Mouse (Mus musculus): ENCODE results near the gene Gm45808. TPM values are rescaled to one million over a fixed set of nuclear protein-coding genes. Genes with fewer than 3 reads are reported as not detected.
"Not testable (repeated sequence)": the region's sequence is repeated elsewhere in the genome, so short reads cannot be mapped to it uniquely, and the experiment has no call there.

The Gm45808 gene
- total RNA-seq (2022), result 1 to 10 TPM in 3 of 4 experiments, not detected in 1; 1.9 to 3.2 (median 2.9) TPM

DNA sequence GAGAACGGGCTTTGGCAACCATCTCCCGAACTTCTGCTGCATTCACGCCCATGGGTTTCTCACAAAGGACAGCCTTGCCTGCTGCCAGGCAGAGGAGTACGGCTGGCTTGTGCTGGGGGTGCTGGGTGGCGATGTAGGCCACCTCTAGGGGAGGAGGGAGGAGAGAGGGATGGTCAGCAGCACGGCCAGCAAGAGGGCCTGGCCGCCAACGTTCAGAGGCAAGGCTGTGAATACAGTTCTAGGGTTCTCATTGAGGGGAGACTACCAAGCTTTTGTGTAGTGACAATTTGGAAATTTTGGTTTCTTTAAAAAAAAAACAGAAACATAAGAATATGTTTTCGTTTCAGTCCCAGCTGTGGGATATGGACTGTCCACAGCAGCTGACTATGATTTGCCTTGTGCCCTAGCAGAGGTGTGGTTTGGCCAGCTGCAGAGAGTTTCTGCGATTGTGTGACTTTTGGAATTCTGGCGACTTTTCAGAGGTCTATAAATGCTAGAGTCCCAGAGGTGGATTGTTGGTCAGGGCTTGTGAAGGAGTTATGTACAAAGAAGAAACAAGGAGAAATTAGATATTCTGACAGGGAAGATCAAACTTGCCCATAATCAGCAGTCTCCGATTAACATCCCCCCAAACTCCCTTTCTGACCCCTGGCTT lies at the start of gene Gm45808:
TSS of gene Gm45808 (minus strand) at position 51 of the 655 bp plus-strand sequence.
- DNase-seq (ENCODE audit: low spot score in 2 of 2), result no peak

- DNase-seq (ENCODE audit: low spot score in 2 of 2), result no peak
Measured at GRCm38 (mm10) chr7:45535676-45536075, 49.1 kb upstream of the Gm45808 start.

- DNase-seq (ENCODE audit: low spot score in 2 of 2), result no peak
Measured at GRCm38 (mm10) chr7:45530643-45531042, 44.0 kb upstream of the Gm45808 start.

DNA sequence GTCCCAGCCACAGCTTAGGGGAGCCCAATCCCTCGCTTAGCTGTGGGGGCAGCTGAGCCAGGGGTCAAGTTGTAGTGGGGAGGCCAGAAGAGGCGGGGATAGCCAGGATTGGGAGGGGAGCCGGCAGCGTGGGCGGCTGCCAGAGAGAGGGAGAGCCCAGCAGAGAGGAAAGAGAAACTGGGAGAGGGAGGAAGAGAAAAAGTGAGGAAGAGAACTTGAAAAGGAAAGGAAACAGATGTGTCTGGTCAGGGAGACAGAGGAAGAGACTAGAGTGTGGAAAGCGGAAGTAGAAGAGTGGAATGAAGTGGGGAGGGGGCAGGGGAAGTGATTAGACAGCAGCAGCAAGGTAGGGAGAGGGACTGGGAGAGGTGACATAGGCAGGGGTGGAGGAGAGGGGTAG lies 42.9 kb upstream of the Gm45808 start:
- no peak for DNase-seq (ENCODE audit: low spot score in 2 of 2)

GRCm38 (mm10) chr7:45527169-45527568 lies 40.6 kb upstream of the Gm45808 start:
- not testable (repeated sequence) for DNase-seq (ENCODE audit: low spot score in 2 of 2)

DNA sequence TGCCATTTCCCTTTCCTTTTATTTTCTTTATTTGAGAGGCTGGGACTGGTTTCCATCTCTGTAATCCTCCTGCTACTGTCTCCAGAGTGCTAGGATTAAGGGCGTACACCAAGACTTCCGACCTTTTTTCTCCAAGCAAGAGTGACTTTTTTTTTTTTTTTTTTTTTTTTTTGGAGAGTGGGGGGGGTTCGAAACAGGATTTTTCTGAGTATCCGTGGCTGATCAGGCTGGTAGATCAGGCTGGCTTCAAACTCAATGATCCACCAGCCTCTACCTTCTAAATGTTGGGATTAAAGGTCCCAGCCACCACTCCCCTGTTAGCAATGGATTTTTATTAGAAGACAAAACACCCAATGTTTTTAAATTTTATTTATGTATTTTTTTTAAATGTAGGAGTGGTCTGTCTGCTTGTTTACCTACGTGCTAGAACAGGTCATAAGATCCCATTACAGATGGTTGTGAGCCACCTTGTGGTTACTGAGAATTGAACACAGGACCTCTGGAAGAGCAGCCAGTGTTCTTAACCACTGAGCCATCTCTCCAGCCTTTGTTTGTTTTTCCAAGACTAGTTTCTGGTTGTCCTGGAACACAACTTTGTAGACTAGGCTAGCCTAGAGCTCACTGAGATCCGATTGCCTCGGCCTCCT lies 40.0 kb upstream of the Gm45808 start:
- DNase-seq (ENCODE audit: low spot score in 2 of 2), result no peak

DNA sequence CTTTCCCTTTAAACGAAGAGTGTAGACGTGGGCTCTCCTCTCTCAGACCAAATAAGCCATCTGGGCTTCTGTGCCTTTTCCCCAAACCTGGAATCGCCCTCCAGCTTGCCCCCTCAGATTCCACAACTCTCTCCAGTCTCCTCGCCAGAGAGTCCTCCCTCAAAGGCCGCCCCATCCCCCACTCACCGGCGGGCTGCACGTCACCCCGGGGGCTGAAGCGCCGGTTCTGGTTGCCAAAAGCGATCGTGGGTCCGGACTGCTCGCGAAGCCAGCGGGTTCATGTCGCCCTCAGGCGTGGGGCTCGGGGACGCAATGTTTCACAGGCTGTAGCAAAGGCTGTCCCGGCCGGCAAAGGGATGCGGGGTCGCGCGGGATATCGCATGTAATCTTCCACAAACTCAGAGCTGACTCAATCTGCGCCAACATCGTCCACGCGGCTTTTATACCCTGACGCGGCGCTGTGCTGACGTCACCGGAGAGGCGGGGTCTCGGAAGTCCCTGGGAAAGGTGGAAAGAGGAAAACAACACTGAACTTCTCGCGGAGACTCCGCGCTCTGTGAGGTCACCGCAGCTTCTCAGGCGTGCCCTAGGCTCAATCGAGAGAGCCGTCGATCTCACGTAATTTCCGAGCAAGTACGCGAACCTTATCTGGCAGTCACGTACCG lies 39.3 kb upstream of the Gm45808 start, which contains the start of the genes Ppp1r15a and Plekha4:
TSS of gene Ppp1r15a (minus strand) at position 460 of the 665 bp plus-strand sequence.
TSS of gene Plekha4 (plus strand) at position 522 of the 665 bp plus-strand sequence.
- peak; percentile 82 to 98 for DNase-seq (ENCODE audit: low spot score in 2 of 2)

- DNase-seq (ENCODE audit: low spot score in 2 of 2), result no peak
Measured at GRCm38 (mm10) chr7:45524841-45525621, 38.4 kb upstream of the Gm45808 start.

DNA sequence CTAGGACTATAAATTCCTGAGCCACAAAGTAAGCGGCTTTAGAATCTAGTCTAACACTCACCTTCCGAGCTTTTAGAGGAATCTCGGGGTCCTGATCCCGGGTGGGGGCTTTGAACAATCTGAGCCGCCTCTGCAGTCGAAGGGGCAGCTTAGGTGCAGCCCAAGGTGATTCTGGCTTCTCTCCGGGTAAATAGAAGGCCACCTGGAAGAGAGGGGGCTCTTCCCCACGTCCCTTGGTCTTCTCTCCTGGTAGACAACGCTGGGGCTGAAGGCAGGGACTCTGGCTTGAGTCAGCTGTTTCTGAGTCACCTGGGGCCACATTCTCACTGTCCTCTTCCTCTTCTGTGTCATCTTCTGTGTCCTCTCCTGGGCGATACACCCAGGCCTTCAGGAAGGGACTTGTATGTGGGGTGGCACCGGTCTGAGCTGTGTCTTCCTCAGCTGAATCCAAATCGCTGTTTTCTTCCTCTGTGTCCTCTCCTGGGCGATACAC lies 37.1 kb upstream of the Gm45808 start:
- no peak for DNase-seq (ENCODE audit: low spot score in 2 of 2)

DNA sequence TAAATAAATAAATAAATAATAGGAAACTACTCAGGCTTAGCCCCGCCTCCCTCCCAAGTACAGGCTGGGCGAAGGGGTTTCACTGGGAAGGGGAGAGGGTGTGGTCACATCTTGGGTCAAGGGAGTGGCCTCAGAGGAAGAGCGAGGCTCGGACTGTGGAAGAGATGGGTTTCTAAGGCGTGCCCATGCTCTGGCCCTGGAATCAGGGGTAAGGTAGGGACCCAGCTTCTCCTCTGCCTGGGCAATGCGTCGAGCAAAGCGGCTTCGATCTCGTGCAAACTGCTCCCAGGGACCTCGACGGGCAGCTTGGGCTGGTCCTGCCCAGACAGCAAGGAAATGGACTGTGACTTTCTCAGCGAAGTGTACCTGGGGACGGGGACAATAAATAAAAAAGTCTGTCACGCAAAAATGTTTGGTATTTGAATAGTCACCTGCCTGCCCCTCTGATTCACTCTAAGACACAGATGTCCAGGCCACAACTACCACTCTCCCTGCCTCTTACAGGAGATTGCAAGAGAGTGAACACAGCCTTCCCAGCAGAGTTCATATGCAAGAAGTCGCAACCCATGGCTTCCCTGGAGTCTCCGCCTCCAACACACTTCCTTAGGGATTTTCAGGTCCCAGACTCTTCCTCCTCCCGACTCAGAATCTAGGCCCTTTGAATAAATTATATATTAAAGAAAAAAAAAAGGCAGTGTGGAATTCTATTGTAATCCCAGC lies 36.5 kb upstream of the Gm45808 start:
- no peak for DNase-seq (ENCODE audit: low spot score in 2 of 2)

DNA sequence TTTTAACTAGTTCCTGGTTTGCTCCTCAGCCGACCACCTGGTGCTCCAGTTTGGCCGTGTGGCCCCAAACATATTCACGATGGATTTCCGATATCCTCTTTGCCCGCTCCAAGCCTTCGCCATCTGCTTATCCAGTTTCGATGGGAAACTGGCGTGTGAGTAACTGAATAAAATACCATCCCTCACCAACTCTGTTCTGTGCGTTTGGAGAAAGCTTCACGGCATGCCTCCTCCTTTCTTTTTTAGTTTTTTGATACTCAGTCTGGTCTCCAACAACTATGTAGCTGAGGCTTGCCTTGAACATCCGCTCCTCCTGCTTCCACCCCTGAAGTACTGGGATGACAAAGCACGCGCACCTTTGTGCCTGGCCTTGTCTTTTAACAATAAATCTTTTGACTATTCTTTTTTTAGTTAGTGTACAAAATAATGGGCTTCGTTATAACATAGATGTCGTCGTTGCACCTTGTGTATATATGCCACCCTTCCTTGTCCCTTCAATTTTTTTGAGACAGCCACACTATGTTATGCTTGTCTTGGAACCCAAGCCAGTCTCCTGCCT lies 35.7 kb upstream of the Gm45808 start:
- no peak for DNase-seq (ENCODE audit: low spot score in 2 of 2)

- peak; percentile 72 to 92 for DNase-seq (ENCODE audit: low spot score in 2 of 2)
Measured at GRCm38 (mm10) chr7:45521728-45522184, 35.1 kb upstream of the Gm45808 start.

- no peak for DNase-seq (ENCODE audit: low spot score in 2 of 2)
Measured at GRCm38 (mm10) chr7:45520605-45521004, 34.0 kb upstream of the Gm45808 start.

DNA sequence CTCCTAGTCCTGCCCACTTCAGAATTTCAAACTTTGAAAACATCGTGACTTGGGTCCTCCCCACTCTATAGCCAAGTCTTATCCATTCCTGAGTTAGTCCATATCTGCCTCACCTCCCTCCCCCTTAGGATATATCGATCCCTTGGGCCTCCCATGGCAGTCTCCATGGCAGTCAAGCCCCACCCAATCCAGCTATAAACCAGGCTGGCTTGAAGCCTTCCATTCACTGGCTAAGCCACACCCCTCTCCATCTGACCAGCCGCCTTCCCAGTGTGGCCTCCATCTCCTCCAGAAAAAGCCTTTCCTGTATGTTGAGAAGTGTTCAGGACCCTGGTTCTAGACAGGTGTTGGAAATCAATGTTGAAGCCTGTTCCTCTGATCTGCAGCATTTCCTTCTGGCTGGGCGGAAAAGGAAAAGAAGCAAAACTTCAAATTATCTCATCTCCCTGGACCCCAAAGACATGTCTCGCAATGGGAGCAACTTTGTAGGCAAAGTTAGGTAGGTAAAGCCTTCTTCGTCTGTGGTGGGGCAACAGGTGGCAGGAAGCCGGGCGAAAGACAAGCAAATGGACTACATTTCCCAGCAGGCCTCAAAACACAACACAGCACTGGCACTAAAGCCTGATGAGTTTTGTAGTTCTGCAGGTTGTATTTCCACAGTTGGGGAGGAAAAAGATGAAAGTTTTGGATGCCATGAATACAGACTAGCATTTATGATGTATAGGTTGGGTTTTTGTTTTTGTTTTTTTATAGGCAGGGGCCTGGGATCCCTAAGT lies 32.9 kb upstream of the Gm45808 start:
- DNase-seq (ENCODE audit: low spot score in 2 of 2), result no peak

- DNase-seq (ENCODE audit: low spot score in 2 of 2), result no peak
Measured at GRCm38 (mm10) chr7:45518618-45519017, 32.0 kb upstream of the Gm45808 start.

DNA sequence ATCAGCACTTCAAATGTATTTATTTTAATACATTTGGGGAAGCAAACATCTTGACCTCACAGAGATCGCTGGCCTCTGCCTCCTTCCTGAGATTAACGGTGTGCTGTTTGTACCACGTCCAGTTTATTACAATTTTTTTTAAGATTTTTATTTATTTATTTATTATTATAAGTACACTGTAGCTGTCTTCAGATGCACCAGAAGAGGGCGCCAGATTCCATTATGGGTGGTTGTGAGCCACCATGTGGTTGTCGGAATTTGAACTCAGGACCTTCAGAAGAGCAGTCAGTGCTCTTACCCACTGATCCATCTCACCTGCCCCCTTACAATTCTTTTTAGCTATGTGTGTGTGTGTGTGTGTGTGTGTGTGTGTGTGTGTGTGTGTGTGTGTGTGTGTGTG lies 30.2 kb upstream of the Gm45808 start:
- DNase-seq (ENCODE audit: low spot score in 2 of 2), result not testable (repeated sequence)

DNA sequence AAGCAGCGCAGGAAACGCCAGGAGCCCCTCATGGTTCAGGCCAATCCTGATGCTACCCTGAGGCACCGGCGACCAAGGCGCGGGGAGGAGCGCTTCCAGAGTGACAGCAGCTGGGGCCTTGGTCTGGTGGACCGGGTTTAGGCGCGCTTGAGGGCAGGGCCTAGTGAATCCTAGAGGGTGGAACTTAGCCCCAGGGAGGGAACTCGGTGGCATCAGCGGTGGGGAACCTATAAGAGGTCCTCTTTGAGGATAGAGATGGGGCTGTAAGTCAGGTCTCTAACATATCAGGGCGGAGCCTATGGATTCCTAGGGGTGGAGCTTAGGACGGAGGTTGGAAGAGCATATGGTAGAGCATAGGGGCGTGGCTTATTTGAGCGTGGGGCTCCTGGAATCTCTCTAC lies 28.8 kb upstream of the Gm45808 start:
- no peak for DNase-seq (ENCODE audit: low spot score in 2 of 2)

- no peak for DNase-seq (ENCODE audit: low spot score in 2 of 2)
Measured at GRCm38 (mm10) chr7:45514411-45514810, 27.8 kb upstream of the Gm45808 start.
